In the genomic region with DNA sequence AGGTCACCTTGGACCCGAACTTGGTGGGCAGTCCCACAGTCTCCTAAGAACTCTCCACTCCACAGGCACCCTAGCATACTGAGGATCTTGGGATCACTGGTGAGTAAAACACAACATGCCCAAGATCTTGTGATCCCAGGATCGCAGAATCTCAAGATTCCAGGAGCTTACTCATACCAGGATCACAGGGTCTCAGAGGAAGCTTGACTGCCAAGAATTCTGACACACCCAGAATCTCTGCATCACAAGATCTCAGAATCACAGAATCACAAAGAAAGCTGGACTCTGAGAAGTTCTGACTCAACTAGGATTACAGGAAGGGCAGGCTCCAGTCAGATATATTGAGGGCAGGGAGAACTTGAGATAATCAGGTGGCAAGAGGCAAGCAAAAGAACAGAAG, we compare ENCODE assay signal across 11 mouse cellular contexts. TPM values are rescaled to one million over a fixed set of nuclear protein-coding genes. Genes with fewer than 3 reads are reported as not detected.
"Had no signal": no experiment of that assay in that cellular context is flagged by ENCODE, and none has a peak within 500 bp of the region (broad histone marks: within the 10 kb centered on the region; RNA-seq: fewer than 3 reads in every experiment).

No protein-coding gene starts in this region.

- DNase-seq: lung, adult 2 months; lung, postnatal 14 days; lung, postnatal 36 days; right cerebral cortex, postnatal 14 days; thymus, adult 2 months; thymus, postnatal 25 days; thymus, postnatal 4 days had no signal

RNA-seq across cellular contexts. Expression of a gene that starts 39.0 kb away (rescaled TPM):
- total RNA-seq: megakaryocyte progenitor cell, adult 5-6 weeks; midbrain, postnatal 0 days; monocyte, adult 5-6 weeks; neutrophil, adult 5-6 weeks had no signal

RNA-seq across cellular contexts. Expression of a gene that starts 55.3 kb away (rescaled TPM):
- total RNA-seq: megakaryocyte progenitor cell, adult 5-6 weeks; midbrain, postnatal 0 days; monocyte, adult 5-6 weeks had no signal
